Mouse (Mus musculus) forebrain, embryonic 12.5 days (tissue): Measurements from ENCODE around the gene Jarid2. TPM values are rescaled to one million over a fixed set of nuclear protein-coding genes. Genes with fewer than 3 reads are reported as not detected.
"Not testable (repeated sequence)": the region's sequence is repeated elsewhere in the genome, so short reads cannot be mapped to it uniquely, and the experiment has no call there.

Source experiments
- ATAC-seq: fragments of 200-750 bp; cut with Nextera tagmentation; 2 replicates; pipeline ENCODE4 v1.8.0; 2017; ENCODE audit warnings: moderate TSS enrichment; ENCODE audit not compliant: low FRiP score
- H3K27ac ChIP-seq: fragments of 300-500 bp; sonication (generic); 2 replicates; pipeline ENCODE4 v1.5.1; 2016; ENCODE audit warnings: mild to moderate bottlenecking
- H3K27me3 ChIP-seq: fragments of 300-500 bp; sonication (generic); 2 replicates; pipeline ENCODE4 v1.6.1; 2016; ENCODE audit warnings: mild to moderate bottlenecking
- H3K36me3 ChIP-seq: fragments of 300-500 bp; sonication (generic); replicated peaks from 2 replicates; pipeline ENCODE4 v1.6.1; 2016; ENCODE audit warnings: mild to moderate bottlenecking
- H3K4me1 ChIP-seq: fragments of 300-500 bp; sonication (generic); 2 replicates; pipeline ENCODE4 v1.6.1; 2016
- H3K4me2 ChIP-seq: fragments of 300-500 bp; sonication (generic); 2 replicates; pipeline ENCODE4 v1.6.1; 2016; ENCODE audit warnings: mild to moderate bottlenecking, moderate library complexity
- H3K4me3 ChIP-seq: fragments of 300-500 bp; sonication (generic); replicated peaks from 2 replicates; pipeline ENCODE4 v1.5.1; 2016; ENCODE audit warnings: mild to moderate bottlenecking
- H3K9ac ChIP-seq: fragments of 300-500 bp; sonication (generic); 2 replicates; pipeline ENCODE4 v1.6.1; 2016; ENCODE audit warnings: mild to moderate bottlenecking
- H3K9me3 ChIP-seq: fragments of 300-500 bp; sonication (generic); 2 replicates; pipeline ENCODE4 v1.6.1; 2016
- WGBS: fragments of 180-500 bp; shearing (Covaris S2); methylation state at CpG from one replicate; pipeline ENCODE4 v1.1.7; 2016; 5-methylcytosine and 5-hydroxymethylcytosine counted together
- polyA plus RNA-seq: library from polyadenylated mRNA; unstranded; fragments of >200 nt; fragmentation: Nextera tagmentation; extraction: Ambion mirVana; gene quantifications from 2 replicates; pipeline ENCODE4 v1.2.1, GENCODE M21; 2016

Gene Jarid2
- polyA plus RNA-seq, 1 experiment from 2014 or later, result 67.3 TPM

GRCm38 (mm10) chr13:44828903-44829302 is 99.6 kb downstream of the Jarid2 start:
- no peak for ATAC-seq
- no peak overlapping the region for H3K4me2 ChIP-seq
- H3K9ac ChIP-seq, result no peak overlapping the region
- H3K9me3 ChIP-seq, result no peaks in the 10 kb centered on the region
- H3K27me3 ChIP-seq, result no peaks in the 10 kb centered on the region
- H3K27ac ChIP-seq, result no peak overlapping the region
- no peak overlapping the region for H3K4me3 ChIP-seq
- H3K36me3 ChIP-seq, result no peaks in the 10 kb centered on the region; the same call in none of the 2 replicates
- peaks cover 7% of the 10 kb centered on the region; the same call in 1 of the 2 replicates for H3K4me1 ChIP-seq
- WGBS, result 77% methylated on average over 5 of the region's 5 CpGs

GRCm38 (mm10) chr13:44832104-44832503 is 102.8 kb downstream of the Jarid2 start:
- no peak overlapping the region for H3K27ac ChIP-seq
- no peaks in the 10 kb centered on the region for H3K9me3 ChIP-seq
- no peaks in the 10 kb centered on the region for H3K27me3 ChIP-seq
- no peak overlapping the region for H3K9ac ChIP-seq
- WGBS, result 84% methylated on average over 2 of the region's 2 CpGs
- no peak overlapping the region for H3K4me3 ChIP-seq
- no peak overlapping the region for H3K4me2 ChIP-seq
- peaks cover 7% of the 10 kb centered on the region; the same call in 1 of the 2 replicates for H3K4me1 ChIP-seq
- ATAC-seq, result no peak
- no peaks in the 10 kb centered on the region for H3K36me3 ChIP-seq

- no peaks in the 10 kb centered on the region for H3K9me3 ChIP-seq
- H3K36me3 ChIP-seq, result no peaks in the 10 kb centered on the region
- no peaks in the 10 kb centered on the region for H3K27me3 ChIP-seq
- no peak overlapping the region for H3K9ac ChIP-seq
- no peak overlapping the region for H3K4me3 ChIP-seq
- H3K27ac ChIP-seq, result no peak overlapping the region
- WGBS, result 91% methylated on average over 4 of the region's 4 CpGs
- no peak for ATAC-seq
- H3K4me2 ChIP-seq, result no peak overlapping the region
- peaks cover 7% of the 10 kb centered on the region; the same call in 1 of the 2 replicates for H3K4me1 ChIP-seq
Measured at GRCm38 (mm10) chr13:44832866-44833265, 103.6 kb downstream of the Jarid2 start.

GRCm38 (mm10) chr13:44833353-44833752 is 104.1 kb downstream of the Jarid2 start:
- WGBS, result 68% methylated on average over 3 of the region's 3 CpGs
- Histone ChIP-seq H3K9ac (no peak overlapping the region), H3K4me2 (no peak overlapping the region), H3K27me3 (no peaks in the 10 kb centered on the region), H3K27ac (no peak overlapping the region), H3K9me3 (no peaks in the 10 kb centered on the region), H3K4me1 (peaks cover 7% of the 10 kb centered on the region; the same call in 1 of the 2 replicates), H3K4me3 (no peak overlapping the region), H3K36me3 (no peaks in the 10 kb centered on the region)
- no peak; the same call in 1 of the 2 replicates for ATAC-seq

- WGBS, result 86% methylated on average over 6 of the region's 6 CpGs
- H3K27ac ChIP-seq, result no peak overlapping the region
- H3K4me3 ChIP-seq, result no peak overlapping the region
- no peak for ATAC-seq
- H3K27me3 ChIP-seq, result no peaks in the 10 kb centered on the region
- peaks cover 43% of the 10 kb centered on the region for H3K4me1 ChIP-seq
- no peak overlapping the region for H3K9ac ChIP-seq
- H3K36me3 ChIP-seq, result no peaks in the 10 kb centered on the region
- no peaks in the 10 kb centered on the region for H3K9me3 ChIP-seq
- no peak overlapping the region for H3K4me2 ChIP-seq
Measured at GRCm38 (mm10) chr13:44837445-44837844, 108.2 kb downstream of the Jarid2 start.

GRCm38 (mm10) chr13:44839866-44840835 is 110.9 kb downstream of the Jarid2 start:
- WGBS, result 2% methylated on average over 20 of the region's 20 CpGs
- Histone ChIP-seq H3K4me2 (peak overlapping the region; percentile 59), H3K4me3 (peak overlapping the region; percentile 36), H3K9me3 (no peaks in the 10 kb centered on the region), H3K9ac (peak overlapping the region; percentile 51), H3K27me3 (no peaks in the 10 kb centered on the region), H3K36me3 (no peaks in the 10 kb centered on the region), H3K27ac (peak overlapping the region; percentile 93), H3K4me1 (peaks cover 59% of the 10 kb centered on the region)
- peak; percentile 94 for ATAC-seq

- 16% methylated on average over 2 of the region's 2 CpGs for WGBS
- peaks cover 17% of the 10 kb centered on the region for H3K36me3 ChIP-seq
Measured at GRCm38 (mm10) chr13:44851426-44851825, 122.2 kb downstream of the Jarid2 start.

GRCm38 (mm10) chr13:44852024-44852423 is 122.8 kb downstream of the Jarid2 start:
- Histone ChIP-seq H3K9me3 (no peaks in the 10 kb centered on the region), H3K4me1 (peaks cover 15% of the 10 kb centered on the region)
- WGBS, result 76% methylated on average over 3 of the region's 3 CpGs

More at GRCm38 (mm10) chr13:44851426-44851825, 122.2 kb downstream of the Jarid2 start:
- ATAC-seq, result no peak
- no peak overlapping the region for H3K27ac ChIP-seq
- no peaks in the 10 kb centered on the region for H3K27me3 ChIP-seq
- H3K4me3 ChIP-seq, result no peak overlapping the region
- no peak overlapping the region for H3K9ac ChIP-seq
- no peak overlapping the region for H3K4me2 ChIP-seq
- H3K4me1 ChIP-seq, result peaks cover 11% of the 10 kb centered on the region
- H3K9me3 ChIP-seq, result no peaks in the 10 kb centered on the region

GRCm38 (mm10) chr13:44865566-44865965 is 136.3 kb downstream of the Jarid2 start:
- Histone ChIP-seq H3K27ac (no peak overlapping the region), H3K9ac (no peak overlapping the region), H3K4me2 (no peak overlapping the region), H3K4me1 (peaks cover 13% of the 10 kb centered on the region), H3K27me3 (no peaks in the 10 kb centered on the region), H3K9me3 (0 out of 2 replicates have a peak, but pooled peaks cover 3% of the 10 kb centered on the region), H3K4me3 (no peak overlapping the region), H3K36me3 (no peaks in the 10 kb centered on the region)
- no peak for ATAC-seq
- WGBS, result 89% methylated on average over 2 of the region's 2 CpGs

More at GRCm38 (mm10) chr13:44852024-44852423, 122.8 kb downstream of the Jarid2 start:
- Histone ChIP-seq H3K36me3 (peaks cover 17% of the 10 kb centered on the region), H3K4me2 (no peak overlapping the region), H3K27me3 (no peaks in the 10 kb centered on the region), H3K9ac (no peak overlapping the region), H3K4me3 (no peak overlapping the region), H3K27ac (no peak overlapping the region)
- no peak for ATAC-seq

- Histone ChIP-seq H3K27ac (peak overlapping the region; percentile 60), H3K9ac (no peak overlapping the region), H3K36me3 (0 out of 2 replicates have a peak, but pooled peaks cover 4% of the 10 kb centered on the region), H3K9me3 (0 out of 2 replicates have a peak, but pooled peaks cover 3% of the 10 kb centered on the region), H3K4me2 (no peak overlapping the region; the same call in 1 of the 2 replicates), H3K27me3 (no peaks in the 10 kb centered on the region), H3K4me3 (no peak overlapping the region), H3K4me1 (peaks cover 13% of the 10 kb centered on the region)
- ATAC-seq, result peak; percentile 18; the same call in 1 of the 2 replicates
- 50% methylated on average over 4 of the region's 4 CpGs for WGBS
Measured at GRCm38 (mm10) chr13:44868037-44868650, 138.9 kb downstream of the Jarid2 start.

- H3K27me3 ChIP-seq, H3K4me2 ChIP-seq, H3K9ac ChIP-seq, H3K9me3 ChIP-seq, H3K27ac ChIP-seq, H3K36me3 ChIP-seq, H3K4me3 ChIP-seq: not testable (repeated sequence)
- peak; percentile 100 for ATAC-seq
- peaks cover 21% of the 10 kb centered on the region for H3K4me1 ChIP-seq
- 77% methylated on average over 47 of the region's 47 CpGs for WGBS
Measured at GRCm38 (mm10) chr13:44869418-44870119, 140.3 kb downstream of the Jarid2 start.

- Histone ChIP-seq H3K36me3 (peaks cover 10% of the 10 kb centered on the region; the same call in 1 of the 2 replicates), H3K27me3 (no peaks in the 10 kb centered on the region), H3K27ac (no peak overlapping the region), H3K9me3 (no peaks in the 10 kb centered on the region), H3K9ac (no peak overlapping the region), H3K4me3 (no peak overlapping the region), H3K4me2 (no peak overlapping the region), H3K4me1 (peaks cover 42% of the 10 kb centered on the region)
- whole genome bisulfite sequencing, result 43% methylated on average over 2 of the region's 2 CpGs
- ATAC-seq, result no peak
Measured at GRCm38 (mm10) chr13:44876799-44877198, 147.5 kb downstream of the Jarid2 start.
